In the genomic region with DNA sequence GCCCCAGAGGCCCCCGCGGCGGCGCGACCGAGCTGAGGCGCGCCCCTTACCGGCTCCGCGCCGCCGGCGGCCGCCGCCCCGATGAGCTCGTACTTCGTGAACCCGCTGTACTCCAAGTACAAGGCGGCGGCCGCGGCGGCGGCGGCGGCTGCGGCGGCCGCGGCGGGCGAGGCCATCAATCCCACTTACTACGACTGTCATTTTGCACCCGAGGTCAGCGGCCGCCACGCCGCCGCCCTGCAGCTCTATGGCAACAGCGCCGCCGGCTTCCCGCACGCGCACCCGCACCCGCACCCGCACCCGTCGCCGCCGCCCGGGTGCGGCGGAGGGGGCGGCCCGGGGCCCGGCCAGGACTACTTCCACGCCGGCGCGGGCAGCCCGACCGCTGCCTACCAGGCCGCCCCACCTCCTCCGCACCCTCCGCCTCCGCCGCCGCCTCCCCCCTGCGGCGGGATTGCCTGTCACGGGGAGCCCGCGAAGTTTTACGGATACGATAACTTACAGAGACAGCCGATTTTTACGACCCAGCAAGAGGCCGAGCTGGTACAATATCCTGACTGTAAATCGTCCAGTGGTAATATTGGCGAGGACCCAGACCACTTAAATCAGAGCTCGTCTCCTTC, we compare ENCODE assay signal across 8 mouse cellular contexts. TPM values are rescaled to one million over a fixed set of nuclear protein-coding genes. Genes with fewer than 3 reads are reported as not detected.
DNase-seq lines count a peak whose midpoint lies in the region; ATAC-seq lines count a peak whose summit lies in the region.

No protein-coding gene starts in this region.

- no peaks in the 10 kb centered on the region for H3K36me3 ChIP-seq in hindbrain, embryonic 10.5 days
- H3K36me3 ChIP-seq in limb, embryonic 12.5 days: no peaks in the 10 kb centered on the region
- H3K36me3 ChIP-seq in stomach, embryonic 14.5 days (ENCODE audit: control insufficient read depth, insufficient read depth, low read length): no peaks in the 10 kb centered on the region

- peak overlapping the region; percentile 78 for H3K4me2 ChIP-seq in limb, embryonic 12.5 days
- peak overlapping the region; percentile 60 for H3K4me2 ChIP-seq in stomach, embryonic 14.5 days (replicated peaks; ENCODE audit: low read depth, low read length)

- peak; percentile 59 for DNase-seq in gastrocnemius, postnatal 10 days
- no peak for DNase-seq in gastrocnemius, postnatal 36 days
- peak; percentile 77 for DNase-seq in adipocyte (ENCODE audit: low spot score)
- peak; percentile 72 for DNase-seq in hindbrain, embryonic 10.5 days (ENCODE audit: low spot score)
- no peak for DNase-seq in thymus, postnatal 25 days
- no peak for DNase-seq in layer of hippocampus, postnatal 14 days (ENCODE audit: low spot score in 2 of 2)

- H3K27ac ChIP-seq in hindbrain, embryonic 10.5 days: no peak overlapping the region
- H3K27ac ChIP-seq in limb, embryonic 12.5 days: peak overlapping the region; percentile 92
- no peak overlapping the region for H3K27ac ChIP-seq in stomach, embryonic 14.5 days (ENCODE audit: low read length)

- peak overlapping the region; percentile 88 for H3K9ac ChIP-seq in limb, embryonic 12.5 days (replicated peaks)
- peak overlapping the region; percentile 21; the same call in 1 of the 2 replicates for H3K9ac ChIP-seq in stomach, embryonic 14.5 days (replicated peaks; ENCODE audit: low read depth, low read length)

- H3K4me1 ChIP-seq in hindbrain, embryonic 10.5 days (replicated peaks): peaks cover 16% of the 10 kb centered on the region
- H3K4me1 ChIP-seq in limb, embryonic 12.5 days (replicated peaks): peaks cover 24% of the 10 kb centered on the region
- peaks cover 6% of the 10 kb centered on the region; the same call in 1 of the 2 replicates for H3K4me1 ChIP-seq in stomach, embryonic 14.5 days (ENCODE audit: control insufficient read depth, insufficient read depth, low read length)

- H3K4me3 ChIP-seq in hindbrain, embryonic 10.5 days: peak overlapping the region; percentile 46
- H3K4me3 ChIP-seq in limb, embryonic 12.5 days (replicated peaks): peak overlapping the region; percentile 66
- peak overlapping the region; percentile 33 for H3K4me3 ChIP-seq in stomach, embryonic 14.5 days (ENCODE audit: low read depth, low read length)

- ATAC-seq in limb, embryonic 12.5 days (ENCODE audit: insufficient number of reproducible peaks, insufficient read depth, low FRiP score, low TSS enrichment, low read depth): no peak
- no peak for ATAC-seq in stomach, embryonic 14.5 days (ENCODE audit: insufficient number of reproducible peaks, insufficient read depth, low FRiP score, low read depth)

- peaks cover 100% of the 10 kb centered on the region for H3K27me3 ChIP-seq in hindbrain, embryonic 10.5 days (ENCODE audit: insufficient read depth, poor library complexity, severe bottlenecking)
- H3K27me3 ChIP-seq in limb, embryonic 12.5 days: peaks cover 77% of the 10 kb centered on the region
- H3K27me3 ChIP-seq in stomach, embryonic 14.5 days (ENCODE audit: control insufficient read depth, insufficient read depth, low read length): peaks cover 70% of the 10 kb centered on the region

- H3K9me3 ChIP-seq in hindbrain, embryonic 10.5 days: no peaks in the 10 kb centered on the region
- no peaks in the 10 kb centered on the region for H3K9me3 ChIP-seq in limb, embryonic 12.5 days
- H3K9me3 ChIP-seq in stomach, embryonic 14.5 days (ENCODE audit: control insufficient read depth, low read depth, low read length): no peaks in the 10 kb centered on the region

- under 1% methylated on average over 85 of the region's 85 CpGs for WGBS in hindbrain, embryonic 10.5 days
- WGBS in limb, embryonic 12.5 days: under 1% methylated on average over 54 of the region's 85 CpGs
- under 1% methylated on average over 44 of the region's 85 CpGs for WGBS in stomach, embryonic 14.5 days

- intact Hi-C loops in gastrocnemius, postnatal 36 days (cut with DNase I): loop anchor here (5.0 kb wide), 1 partner anchor 882 kb away; no protein-coding TSS in a partner anchor

RNA-seq across cellular contexts. Expression of a gene that starts 1.2 kb away (rescaled TPM):
- 10 to 100 TPM; 38.3 to 46.1 TPM for total RNA-seq in gastrocnemius, postnatal 10 days (2021)
- total RNA-seq in gastrocnemius, postnatal 36 days (2021): 10 to 100 TPM; 38.1 to 38.5 TPM
- not detected in 2 replicates for polyA plus RNA-seq in hindbrain, embryonic 10.5 days (2016; fragmentation: Nextera tagmentation; extraction: Ambion mirVana)
- 7.5 and 7.8 TPM in 2 replicates for polyA plus RNA-seq in limb, embryonic 12.5 days (2016; fragmentation: Nextera tagmentation; extraction: Ambion mirVana)
- 2.6 and 2.9 TPM in 2 replicates for polyA plus RNA-seq in stomach, embryonic 14.5 days (2014; fragmentation: Nextera tagmentation; extraction: Ambion mirVana)
- total RNA-seq in layer of hippocampus, postnatal 14 days (2021): not detected

RNA-seq across cellular contexts. Expression of a gene that starts 6.1 kb away (rescaled TPM):
- total RNA-seq in gastrocnemius, postnatal 10 days (2021): under 1 TPM in 1 of 2 experiments, not detected in 1; 0.26 TPM
- under 1 TPM in 1 of 2 experiments, not detected in 1; 0.32 TPM for total RNA-seq in gastrocnemius, postnatal 36 days (2021)
- 15.5 and 55.9 TPM in 2 replicates for polyA plus RNA-seq in hindbrain, embryonic 10.5 days (2016; fragmentation: Nextera tagmentation; extraction: Ambion mirVana)
- polyA plus RNA-seq in limb, embryonic 12.5 days (2016; fragmentation: Nextera tagmentation; extraction: Ambion mirVana): 1.4 and 1.5 TPM in 2 replicates
- polyA plus RNA-seq in stomach, embryonic 14.5 days (2014; fragmentation: Nextera tagmentation; extraction: Ambion mirVana): 14.5 and 16.2 TPM in 2 replicates
- not detected for total RNA-seq in layer of hippocampus, postnatal 14 days (2021)

RNA-seq across cellular contexts. Expression of a gene that starts 6.2 kb away (rescaled TPM):
- total RNA-seq in gastrocnemius, postnatal 10 days (2021): 1 to 10 TPM; 2.1 to 4.8 TPM
- 1 to 10 TPM; 1.1 to 1.5 TPM for total RNA-seq in gastrocnemius, postnatal 36 days (2021)
- polyA plus RNA-seq in hindbrain, embryonic 10.5 days (2016; fragmentation: Nextera tagmentation; extraction: Ambion mirVana): 0.14 and 2.6 TPM in 2 replicates
- 0.55 and 0.78 TPM in 2 replicates for polyA plus RNA-seq in limb, embryonic 12.5 days (2016; fragmentation: Nextera tagmentation; extraction: Ambion mirVana)
- 0.81 and 0.87 TPM in 2 replicates for polyA plus RNA-seq in stomach, embryonic 14.5 days (2014; fragmentation: Nextera tagmentation; extraction: Ambion mirVana)
- total RNA-seq in layer of hippocampus, postnatal 14 days (2021): not detected

RNA-seq across cellular contexts. Expression of a gene that starts 8.1 kb away (rescaled TPM):
- total RNA-seq in gastrocnemius, postnatal 10 days (2021): 10 to 100 TPM; 12.6 to 16.1 TPM
- 10 to 100 TPM; 16.7 to 16.8 TPM for total RNA-seq in gastrocnemius, postnatal 36 days (2021)
- polyA plus RNA-seq in hindbrain, embryonic 10.5 days (2016; fragmentation: Nextera tagmentation; extraction: Ambion mirVana): not detected in 2 replicates
- 17.8 and 19.2 TPM in 2 replicates for polyA plus RNA-seq in limb, embryonic 12.5 days (2016; fragmentation: Nextera tagmentation; extraction: Ambion mirVana)
- polyA plus RNA-seq in stomach, embryonic 14.5 days (2014; fragmentation: Nextera tagmentation; extraction: Ambion mirVana): 0.22 and 0.41 TPM in 2 replicates
- total RNA-seq in layer of hippocampus, postnatal 14 days (2021): not detected

RNA-seq across cellular contexts. Expression of a gene that starts 13.9 kb away (rescaled TPM):
- 1 to 10 TPM; 3.9 to 4.5 TPM for total RNA-seq in gastrocnemius, postnatal 10 days (2021)
- 1 to 10 TPM; 3.8 to 4.6 TPM for total RNA-seq in gastrocnemius, postnatal 36 days (2021)
- polyA plus RNA-seq in hindbrain, embryonic 10.5 days (2016; fragmentation: Nextera tagmentation; extraction: Ambion mirVana): not detected in 2 replicates
- 39.5 and 42.0 TPM in 2 replicates for polyA plus RNA-seq in limb, embryonic 12.5 days (2016; fragmentation: Nextera tagmentation; extraction: Ambion mirVana)
- 0.14 TPM in 1 of 2 replicates, not detected in the other for polyA plus RNA-seq in stomach, embryonic 14.5 days (2014; fragmentation: Nextera tagmentation; extraction: Ambion mirVana)
- total RNA-seq in layer of hippocampus, postnatal 14 days (2021): not detected

Comparison
In these comparisons a context has a peak if more than half of its experiments do, and no peak if none do; other contexts are left out.
1. DNase-seq: peak in gastrocnemius, postnatal 10 days (single experiment), adipocyte (single experiment) and hindbrain, embryonic 10.5 days (single experiment); none in gastrocnemius, postnatal 36 days (0 of 2), thymus, postnatal 25 days (single experiment) and layer of hippocampus, postnatal 14 days (0 of 2).
2. RNA of a gene that starts 1.2 kb away (total RNA-seq): 38.3 to 46.1 TPM in gastrocnemius, postnatal 10 days and 38.1 to 38.5 TPM in gastrocnemius, postnatal 36 days; not detected in layer of hippocampus, postnatal 14 days; every median in the first group is over 10 times any median in the second.
3. Peak in every context shown above with its lines, with median percentiles within 50 percentile points of each other: H3K4me3 ChIP-seq.